Mouse (Mus musculus) intestine, postnatal 0 days (tissue): ENCODE data around the gene Lrrc31. TPM values are rescaled to one million over a fixed set of nuclear protein-coding genes. Genes with fewer than 3 reads are reported as not detected.
A peak's percentile ranks its signal among the peaks of the same experiment; 100 is the strongest.

ENCODE experiments used
- ATAC-seq: fragments of 200-750 bp; cut with Nextera tagmentation; 2 replicates; pipeline ENCODE4 v1.8.0; 2017; ENCODE audit warnings: mild to moderate bottlenecking, moderate TSS enrichment, moderate library complexity
- H3K27ac ChIP-seq: fragments of 300-500 bp; sonication (generic); 2 replicates; pipeline ENCODE4 v1.5.1; 2014; ENCODE audit warnings: mild to moderate bottlenecking, low read depth, low read length, moderate library complexity
- H3K27me3 ChIP-seq: fragments of 300-500 bp; sonication (generic); replicated peaks from 2 replicates; pipeline ENCODE4 v1.6.1; 2014; ENCODE audit warnings: low read length, mixed read lengths; ENCODE audit not compliant: control insufficient read depth, insufficient read depth
- H3K36me3 ChIP-seq: fragments of 300-500 bp; sonication (generic); 2 replicates; pipeline ENCODE4 v1.6.1; 2014; ENCODE audit warnings: mild to moderate bottlenecking, moderate library complexity; ENCODE audit not compliant: control insufficient read depth, insufficient read depth
- H3K4me1 ChIP-seq: fragments of 300-500 bp; sonication (generic); replicated peaks from 2 replicates; pipeline ENCODE4 v1.6.1; 2014; ENCODE audit warnings: antibody characterized with exemption, low read length, mixed read lengths; ENCODE audit not compliant: control insufficient read depth, insufficient read depth
- H3K4me2 ChIP-seq: fragments of 300-500 bp; sonication (generic); replicated peaks from 2 replicates; pipeline ENCODE4 v1.6.1; 2014; ENCODE audit warnings: low read depth, mild to moderate bottlenecking, moderate library complexity
- H3K4me3 ChIP-seq: fragments of 300-500 bp; sonication (generic); 2 replicates; pipeline ENCODE4 v1.5.1; 2014; ENCODE audit warnings: low read depth, low read length
- H3K9ac ChIP-seq: fragments of 300-500 bp; sonication (generic); 2 replicates; pipeline ENCODE4 v1.6.1; 2014; ENCODE audit warnings: mild to moderate bottlenecking, low read depth, low read length
- H3K9me3 ChIP-seq: fragments of 300-500 bp; sonication (generic); 2 replicates; pipeline ENCODE4 v1.6.1; 2016; ENCODE audit warnings: mixed run types; ENCODE audit not compliant: control insufficient read depth
- CTCF ChIP-seq: sonication (generic); IDR thresholded peaks from 2 replicates; pipeline ENCODE4 v1.5.1; 2016; ENCODE audit warnings: low read depth, mild to moderate bottlenecking, control low read depth, antibody characterized with exemption, moderate library complexity
- WGBS: fragments of 180-500 bp; shearing (Covaris S2); extraction: QIAGEN DNeasy Blood & Tissue Kit; methylation state at CpG from one replicate; pipeline ENCODE4 v1.1.7; 2014; 5-methylcytosine and 5-hydroxymethylcytosine counted together
- polyA plus RNA-seq: library from polyadenylated mRNA; unstranded; fragments of >200 nt; fragmentation: Nextera tagmentation; extraction: Ambion mirVana; gene quantifications from 2 replicates; pipeline ENCODE4 v1.2.1, GENCODE M21; 2015

Gene Lrrc31
- polyA plus RNA-seq, 1 experiment from 2014 or later, result 0.73 TPM

DNA sequence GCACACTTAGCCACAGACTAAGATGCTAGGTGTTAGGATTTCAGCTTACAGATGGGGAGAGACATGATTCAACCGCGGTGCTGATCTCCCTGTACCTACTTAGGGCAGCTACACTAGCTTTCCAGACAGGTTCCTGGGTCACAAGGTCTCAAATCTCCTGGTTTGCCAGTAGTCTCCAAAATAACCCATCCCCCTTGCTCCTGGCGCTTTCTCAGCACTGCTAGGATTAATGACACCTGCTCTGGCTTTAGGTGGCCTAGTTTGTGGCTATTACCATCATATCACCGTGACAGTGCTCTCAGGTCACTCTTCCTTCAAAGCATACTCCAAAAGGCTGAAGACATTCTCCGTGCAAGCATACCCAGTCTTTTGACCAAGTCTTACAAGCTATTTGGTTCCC lies 29.4 kb upstream of the Lrrc31 start:
- no peak for ATAC-seq
- no peak overlapping the region for H3K9ac ChIP-seq

DNA sequence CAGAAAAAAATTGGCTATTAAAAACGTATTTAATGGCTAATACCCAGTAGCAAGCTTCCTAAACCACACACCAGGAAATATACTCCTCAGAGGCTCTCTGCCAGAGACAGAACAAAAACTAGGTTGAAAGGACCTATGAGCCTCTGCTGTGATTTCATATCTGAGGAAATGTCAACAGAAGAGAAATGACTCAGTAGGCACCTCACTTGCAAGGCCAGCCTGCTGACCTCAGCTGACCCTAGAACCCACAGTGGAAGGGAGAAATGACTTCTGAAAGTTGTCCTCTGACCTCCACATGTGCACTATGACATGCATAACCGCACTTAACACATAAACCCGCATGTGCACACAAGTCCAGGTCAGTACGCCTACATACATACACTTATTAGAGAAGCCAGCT lies 27.6 kb upstream of the Lrrc31 start:
- Histone ChIP-seq H3K36me3 (no peaks in the 10 kb centered on the region), H3K4me1 (no peaks in the 10 kb centered on the region), H3K27ac (no peak overlapping the region), H3K9ac (no peak overlapping the region), H3K27me3 (no peaks in the 10 kb centered on the region), H3K9me3 (no peaks in the 10 kb centered on the region), H3K4me2 (no peak overlapping the region), H3K4me3 (no peak overlapping the region)
- no peak for ATAC-seq
- no peak for TF ChIP-seq CTCF
- WGBS, result 76% methylated on average over 4 of the region's 4 CpGs

More for the DNA sequence above, 29.4 kb upstream of the Lrrc31 start:
- Histone ChIP-seq H3K27ac (no peak overlapping the region), H3K4me3 (no peak overlapping the region), H3K27me3 (no peaks in the 10 kb centered on the region), H3K4me2 (no peak overlapping the region), H3K4me1 (no peaks in the 10 kb centered on the region), H3K36me3 (no peaks in the 10 kb centered on the region), H3K9me3 (no peaks in the 10 kb centered on the region)
- 83% methylated on average over 5 of the region's 5 CpGs for WGBS
- no peak for TF ChIP-seq CTCF

DNA sequence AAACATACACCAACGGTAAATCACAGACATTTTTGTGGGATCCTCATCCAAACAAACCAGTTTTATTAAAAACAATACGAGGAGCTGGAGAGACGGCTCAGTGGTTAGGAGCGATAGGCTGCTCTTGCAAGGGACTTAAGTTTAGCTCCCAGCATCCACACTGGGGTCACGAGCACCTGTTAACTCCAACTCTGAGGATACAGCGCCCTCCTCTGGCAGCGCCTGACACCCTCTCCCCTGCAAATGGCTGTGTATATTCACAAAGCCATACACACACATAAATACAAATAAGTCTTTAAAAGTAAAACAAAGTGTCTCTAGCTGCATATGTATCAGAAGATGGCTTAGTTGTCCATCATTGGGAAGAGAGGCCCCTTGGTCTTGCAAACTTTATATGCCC lies 25.9 kb upstream of the Lrrc31 start:
- Histone ChIP-seq H3K4me2 (no peak overlapping the region), H3K9me3 (no peaks in the 10 kb centered on the region), H3K4me3 (no peak overlapping the region), H3K9ac (no peak overlapping the region), H3K27ac (no peak overlapping the region), H3K36me3 (no peaks in the 10 kb centered on the region), H3K4me1 (no peaks in the 10 kb centered on the region), H3K27me3 (no peaks in the 10 kb centered on the region)
- ATAC-seq, result no peak
- peak; percentile 41 for TF ChIP-seq CTCF
- WGBS, result 75% methylated on average over 7 of the region's 7 CpGs

DNA sequence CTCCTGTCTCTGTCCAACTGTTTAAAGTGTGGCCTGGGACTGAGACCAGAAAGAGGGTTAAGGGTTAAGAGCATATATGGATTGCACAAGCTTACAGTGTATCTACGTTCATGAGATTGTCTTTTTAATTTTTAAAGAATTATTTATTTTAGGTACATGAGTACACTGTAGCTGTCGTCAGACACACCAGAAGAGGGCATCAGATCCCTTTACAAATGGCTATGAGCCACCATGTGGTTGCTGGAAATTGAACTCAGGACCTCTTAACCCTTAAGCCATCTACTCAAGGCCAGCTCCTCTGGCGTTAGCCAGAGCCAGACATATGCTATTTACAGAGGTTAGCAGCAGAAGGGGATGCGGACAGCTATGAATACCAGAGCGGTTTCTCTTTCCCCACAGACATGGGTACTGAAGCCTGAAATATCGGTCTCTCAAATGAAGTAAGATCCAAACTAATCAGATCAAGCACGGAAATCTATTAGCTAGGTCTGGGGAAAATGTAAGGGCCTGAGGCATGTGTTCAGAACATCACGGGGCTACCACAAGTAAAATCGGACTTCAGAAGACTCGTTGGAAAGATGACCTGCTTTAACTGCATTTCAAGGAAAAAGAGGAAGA lies 25.3 kb upstream of the Lrrc31 start:
- 68% methylated on average over 10 of the region's 10 CpGs for WGBS
- TF ChIP-seq CTCF, result 0 out of 2 replicates have a peak, but pooled peaks have one; percentile 25
- Histone ChIP-seq H3K4me1 (no peaks in the 10 kb centered on the region), H3K9ac (no peak overlapping the region), H3K27ac (no peak overlapping the region), H3K36me3 (no peaks in the 10 kb centered on the region), H3K9me3 (no peaks in the 10 kb centered on the region), H3K4me3 (no peak overlapping the region), H3K27me3 (no peaks in the 10 kb centered on the region), H3K4me2 (no peak overlapping the region)
- no peak for ATAC-seq

DNA sequence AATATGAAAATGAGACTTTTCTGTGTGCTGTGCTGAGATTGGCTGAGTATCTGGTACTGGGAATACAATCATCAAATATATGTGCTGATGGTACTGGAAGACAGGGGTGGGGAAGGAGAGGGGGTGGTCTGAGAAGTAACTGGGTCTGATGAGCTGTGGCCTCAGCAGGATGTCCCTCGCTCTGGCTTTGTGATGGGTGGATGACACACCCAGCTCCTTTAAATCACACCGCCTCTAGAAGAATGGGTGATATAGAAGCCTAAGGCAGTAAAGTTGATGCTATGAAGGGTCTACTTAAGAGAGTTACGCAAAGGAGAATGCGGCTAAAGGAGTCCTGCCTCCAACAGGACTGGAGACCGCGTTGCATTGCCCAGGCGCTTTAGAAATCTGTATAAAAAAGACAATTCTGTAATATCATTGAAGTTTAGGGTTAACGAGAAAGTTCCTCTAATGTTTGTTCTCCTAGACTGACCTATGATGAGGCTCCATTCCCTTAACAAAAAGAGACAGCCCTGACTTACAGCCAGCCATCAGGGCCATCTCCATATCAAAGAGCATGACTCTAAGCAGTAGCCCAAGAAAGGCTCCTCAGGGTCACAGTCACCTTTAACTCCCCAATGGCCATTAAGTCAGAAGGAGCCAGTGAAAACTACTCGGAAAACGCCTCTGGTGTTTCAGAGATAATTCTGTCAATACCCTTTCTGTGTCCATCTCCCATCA lies 24.6 kb upstream of the Lrrc31 start:
- Histone ChIP-seq H3K27me3 (no peaks in the 10 kb centered on the region), H3K4me1 (no peaks in the 10 kb centered on the region), H3K9me3 (no peaks in the 10 kb centered on the region), H3K4me2 (no peak overlapping the region), H3K9ac (no peak overlapping the region), H3K27ac (no peak overlapping the region), H3K4me3 (no peak overlapping the region), H3K36me3 (no peaks in the 10 kb centered on the region)
- no peak for TF ChIP-seq CTCF
- no peak for ATAC-seq
- 75% methylated on average over 10 of the region's 10 CpGs for WGBS

DNA sequence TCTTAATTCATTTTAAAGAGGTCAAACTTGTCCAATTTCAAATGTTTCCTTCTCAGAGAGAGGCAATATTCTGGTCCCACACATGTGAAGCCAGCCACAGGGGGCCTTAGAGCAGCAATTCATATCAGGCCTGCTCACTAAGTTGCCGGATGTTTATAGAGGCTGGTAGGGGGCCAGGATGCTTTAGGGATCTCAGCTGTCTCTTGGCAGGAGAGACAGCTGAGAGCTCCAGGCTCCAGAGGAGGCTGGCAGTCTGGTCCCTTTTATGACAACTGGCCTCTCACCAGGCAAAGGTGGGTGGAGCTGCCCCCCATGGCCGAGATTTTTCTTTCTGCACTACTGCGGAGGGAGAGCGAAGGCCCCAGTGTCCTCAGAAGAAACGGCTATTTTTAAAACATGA lies 23.5 kb upstream of the Lrrc31 start:
- Histone ChIP-seq H3K9me3 (no peaks in the 10 kb centered on the region), H3K27me3 (no peaks in the 10 kb centered on the region), H3K9ac (no peak overlapping the region), H3K4me3 (no peak overlapping the region), H3K4me1 (no peaks in the 10 kb centered on the region), H3K4me2 (no peak overlapping the region), H3K27ac (no peak overlapping the region), H3K36me3 (no peaks in the 10 kb centered on the region)
- no peak for ATAC-seq
- WGBS, result 46% methylated on average over 5 of the region's 5 CpGs
- peak; percentile 14; the same call in 1 of the 2 replicates for TF ChIP-seq CTCF
